Mouse (Mus musculus): ENCODE measurements around the gene Aass. TPM values are rescaled to one million over a fixed set of nuclear protein-coding genes. Genes with fewer than 3 reads are reported as not detected.
"Not testable (repeated sequence)": the region's sequence is repeated elsewhere in the genome, so short reads cannot be mapped to it uniquely, and the experiment has no call there.

The Aass gene
- not detected for polyA plus RNA-seq (2012; fragmentation: generic; extraction: Trizol)
- long read RNA-seq, experiment 1: 0 reads
- long read RNA-seq, experiment 2: 0 reads

DNA sequence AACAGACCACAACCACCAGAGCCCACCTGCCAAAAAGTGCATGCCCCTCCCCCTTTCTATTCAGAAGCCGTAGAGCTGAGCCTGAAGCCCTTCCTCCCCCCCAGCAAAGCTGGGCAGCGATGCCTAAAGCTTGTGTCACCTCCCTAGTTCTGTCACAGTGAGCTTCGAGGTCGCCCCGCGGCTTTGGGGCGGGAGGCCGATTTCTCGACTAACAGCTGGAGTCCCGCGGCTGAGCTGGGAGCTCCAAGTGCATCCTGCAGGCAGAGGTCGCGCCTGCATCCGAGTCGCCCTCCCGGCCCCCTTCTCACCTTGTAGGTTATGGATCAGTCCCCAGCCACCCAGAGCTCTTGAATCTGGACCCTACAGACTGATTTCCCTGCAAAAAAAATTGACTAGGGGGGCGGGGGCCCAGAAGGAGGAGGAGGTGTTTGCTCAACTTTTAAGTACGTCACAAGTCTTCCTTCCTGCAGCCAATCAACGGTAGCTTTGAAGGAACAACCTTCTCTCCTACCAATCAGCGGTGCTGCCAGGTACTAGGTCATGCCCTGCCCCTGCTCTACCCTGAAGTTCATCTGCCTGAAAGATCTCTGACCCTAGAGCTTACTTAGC is at the start of gene Aass:
Gene Aass (minus strand): TSS at position 414 of the 609 bp plus-strand sequence.
- H3K36me3 ChIP-seq (ENCODE audit: control insufficient read depth, insufficient read depth): no peaks in the 10 kb centered on the region
- no peak within 1 kb of the TSS for H3K4me3 ChIP-seq (ENCODE audit: insufficient read depth, poor library complexity, severe bottlenecking)
- H3K79me3 ChIP-seq (ENCODE audit: low read depth): no peaks in the 10 kb centered on the region
- TF ChIP-seq FOSL1 (IDR thresholded peaks at IDR 0.05; ENCODE audit: insufficient read depth, low read length, poor library complexity, severe bottlenecking) (no peak), MAX (IDR thresholded peaks at IDR 0.05) (no peak), MYOD1 (IDR thresholded peaks at IDR 0.05; ENCODE audit: control insufficient read depth, insufficient read length, low read depth) (no peak), CEBPB (IDR thresholded peaks at IDR 0.05; ENCODE audit: low read depth) (no peak), USF1 (IDR thresholded peaks at IDR 0.05; ENCODE audit: low read depth) (no peak), MYOG (IDR thresholded peaks at IDR 0.05; ENCODE audit: control insufficient read depth, extremely low read depth, insufficient read length) (no peak), CTCF (IDR thresholded peaks at IDR 0.05; ENCODE audit: control insufficient read depth, insufficient read depth, insufficient read length) (no peak)
- H3K27me3 ChIP-seq (ENCODE audit: control insufficient read depth, insufficient read depth, insufficient read length): no peaks in the 10 kb centered on the region
- H3ac ChIP-seq (ENCODE audit: control insufficient read depth, insufficient read length, low read depth): no peak within 1 kb of the TSS
- no peaks in the 10 kb centered on the region for H3K79me2 ChIP-seq (ENCODE audit: control insufficient read depth, insufficient read depth)

DNA sequence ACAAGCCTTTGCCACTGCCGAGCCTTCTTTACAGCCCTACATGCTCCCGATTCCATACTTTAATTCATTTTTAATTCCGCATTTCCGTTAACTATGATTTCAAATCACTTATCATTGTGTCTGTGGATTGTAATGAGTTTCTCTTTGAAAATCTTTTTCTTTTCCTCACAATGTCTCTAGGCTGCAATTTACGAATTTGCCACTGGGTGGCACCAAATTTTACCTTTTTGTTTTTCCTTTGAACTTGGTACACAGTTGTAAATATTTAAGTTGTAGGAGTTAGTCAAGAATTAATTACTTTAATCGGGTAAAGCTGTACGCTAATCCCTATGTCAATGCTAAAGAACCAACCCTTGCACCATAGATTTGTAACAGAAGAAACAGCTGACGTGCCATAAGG is 47.3 kb upstream of the Aass start:
- Histone ChIP-seq H3K4me3 (ENCODE audit: insufficient read depth, poor library complexity, severe bottlenecking) (no peak overlapping the region), H3ac (ENCODE audit: control insufficient read depth, insufficient read length, low read depth) (no peak overlapping the region), H3K79me2 (ENCODE audit: control insufficient read depth, insufficient read depth) (no peaks in the 10 kb centered on the region), H3K36me3 (ENCODE audit: control insufficient read depth, insufficient read depth) (no peaks in the 10 kb centered on the region), H3K79me3 (ENCODE audit: low read depth) (no peaks in the 10 kb centered on the region), H3K27me3 (ENCODE audit: control insufficient read depth, insufficient read depth, insufficient read length) (no peaks in the 10 kb centered on the region)
- TF ChIP-seq FOSL1 (IDR thresholded peaks at IDR 0.05; ENCODE audit: insufficient read depth, low read length, poor library complexity, severe bottlenecking) (no peak), MAX (IDR thresholded peaks at IDR 0.05) (no peak), CTCF (IDR thresholded peaks at IDR 0.05; ENCODE audit: control insufficient read depth, insufficient read depth, insufficient read length) (no peak), USF1 (IDR thresholded peaks at IDR 0.05; ENCODE audit: low read depth) (no peak), MYOG (IDR thresholded peaks at IDR 0.05; ENCODE audit: control insufficient read depth, extremely low read depth, insufficient read length) (no peak), MYOD1 (IDR thresholded peaks at IDR 0.05; ENCODE audit: control insufficient read depth, insufficient read length, low read depth) (no peak), CEBPB (IDR thresholded peaks at IDR 0.05; ENCODE audit: low read depth) (no peak)

GRCm38 (mm10) chr6:23163824-23164223 is 31.0 kb upstream of the Aass start:
- not testable (repeated sequence) for H3K36me3 ChIP-seq (ENCODE audit: control insufficient read depth, insufficient read depth); H3ac ChIP-seq (ENCODE audit: control insufficient read depth, insufficient read length, low read depth); H3K27me3 ChIP-seq (ENCODE audit: control insufficient read depth, insufficient read depth, insufficient read length); H3K79me3 ChIP-seq (ENCODE audit: low read depth); H3K4me3 ChIP-seq (ENCODE audit: insufficient read depth, poor library complexity, severe bottlenecking); H3K79me2 ChIP-seq (ENCODE audit: control insufficient read depth, insufficient read depth)

- H3K79me2 ChIP-seq (ENCODE audit: control insufficient read depth, insufficient read depth); H3K36me3 ChIP-seq (ENCODE audit: control insufficient read depth, insufficient read depth): not testable (repeated sequence)
Measured at GRCm38 (mm10) chr6:23156357-23156756, 23.6 kb upstream of the Aass start.

DNA sequence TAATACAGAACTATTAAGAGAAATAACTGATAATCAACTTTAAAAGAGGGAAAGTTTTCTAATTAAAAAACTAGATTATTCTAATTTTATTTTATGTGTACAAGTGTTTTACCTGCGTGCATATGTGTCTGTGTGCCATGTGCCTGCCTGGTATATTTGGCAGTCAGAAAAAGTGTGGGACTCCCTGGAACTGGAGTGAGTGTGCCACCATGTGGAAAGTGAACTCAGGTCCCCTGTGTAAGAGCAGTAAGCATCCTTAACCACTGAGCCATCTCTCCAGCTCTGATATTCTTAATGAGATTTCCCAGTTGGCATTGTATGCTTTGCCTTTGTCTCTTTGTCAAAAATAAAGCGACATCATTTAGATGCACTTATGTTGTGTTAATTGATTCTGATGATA is 20.3 kb upstream of the Aass start:
- Histone ChIP-seq H3K79me3 (ENCODE audit: low read depth) (no peaks in the 10 kb centered on the region), H3K4me3 (ENCODE audit: insufficient read depth, poor library complexity, severe bottlenecking) (no peak overlapping the region), H3ac (ENCODE audit: control insufficient read depth, insufficient read length, low read depth) (no peak overlapping the region), H3K79me2 (ENCODE audit: control insufficient read depth, insufficient read depth) (no peaks in the 10 kb centered on the region), H3K36me3 (ENCODE audit: control insufficient read depth, insufficient read depth) (no peaks in the 10 kb centered on the region), H3K27me3 (ENCODE audit: control insufficient read depth, insufficient read depth, insufficient read length) (no peaks in the 10 kb centered on the region)
- no peak for TF ChIP-seq CTCF (IDR thresholded peaks at IDR 0.05; ENCODE audit: control insufficient read depth, insufficient read depth, insufficient read length)
- TF ChIP-seq MYOD1 (IDR thresholded peaks at IDR 0.05; ENCODE audit: control insufficient read depth, insufficient read length, low read depth): no peak
- no peak for TF ChIP-seq FOSL1 (IDR thresholded peaks at IDR 0.05; ENCODE audit: insufficient read depth, low read length, poor library complexity, severe bottlenecking)
- TF ChIP-seq CEBPB (IDR thresholded peaks at IDR 0.05; ENCODE audit: low read depth): no peak
- TF ChIP-seq USF1 (IDR thresholded peaks at IDR 0.05; ENCODE audit: low read depth): no peak
- no peak for TF ChIP-seq MYOG (IDR thresholded peaks at IDR 0.05; ENCODE audit: control insufficient read depth, extremely low read depth, insufficient read length)
- no peak for TF ChIP-seq MAX (IDR thresholded peaks at IDR 0.05)

More at GRCm38 (mm10) chr6:23156357-23156756, 23.6 kb upstream of the Aass start:
- H3K79me3 ChIP-seq (ENCODE audit: low read depth); H3ac ChIP-seq (ENCODE audit: control insufficient read depth, insufficient read length, low read depth); H3K4me3 ChIP-seq (ENCODE audit: insufficient read depth, poor library complexity, severe bottlenecking); H3K27me3 ChIP-seq (ENCODE audit: control insufficient read depth, insufficient read depth, insufficient read length): not testable (repeated sequence)

- Histone ChIP-seq H3K4me3 (ENCODE audit: insufficient read depth, poor library complexity, severe bottlenecking) (no peak overlapping the region), H3K36me3 (ENCODE audit: control insufficient read depth, insufficient read depth) (no peaks in the 10 kb centered on the region), H3K79me2 (ENCODE audit: control insufficient read depth, insufficient read depth) (no peaks in the 10 kb centered on the region), H3K27me3 (ENCODE audit: control insufficient read depth, insufficient read depth, insufficient read length) (no peaks in the 10 kb centered on the region), H3K79me3 (ENCODE audit: low read depth) (no peaks in the 10 kb centered on the region), H3ac (ENCODE audit: control insufficient read depth, insufficient read length, low read depth) (no peak overlapping the region)
- TF ChIP-seq CTCF (IDR thresholded peaks at IDR 0.05; ENCODE audit: control insufficient read depth, insufficient read depth, insufficient read length): no peak
- TF ChIP-seq USF1 (IDR thresholded peaks at IDR 0.05; ENCODE audit: low read depth): no peak
- no peak for TF ChIP-seq MYOG (IDR thresholded peaks at IDR 0.05; ENCODE audit: control insufficient read depth, extremely low read depth, insufficient read length)
- TF ChIP-seq MAX (IDR thresholded peaks at IDR 0.05): no peak
- no peak for TF ChIP-seq FOSL1 (IDR thresholded peaks at IDR 0.05; ENCODE audit: insufficient read depth, low read length, poor library complexity, severe bottlenecking)
- TF ChIP-seq MYOD1 (IDR thresholded peaks at IDR 0.05; ENCODE audit: control insufficient read depth, insufficient read length, low read depth): no peak
- TF ChIP-seq CEBPB (IDR thresholded peaks at IDR 0.05; ENCODE audit: low read depth): no peak
Measured at GRCm38 (mm10) chr6:23147221-23147620, 14.4 kb upstream of the Aass start.
